Mouse (Mus musculus) ES-Bruce4 (cell line): ENCODE results near the gene Ltbp1. TPM values are rescaled to one million over a fixed set of nuclear protein-coding genes. Genes with fewer than 3 reads are reported as not detected.
A peak's percentile ranks its signal among the peaks of the same experiment; 100 is the strongest.

ENCODE experiments used
- H3K27ac ChIP-seq: 2 replicates; pipeline ENCODE4 v1.5.1; 2012; ENCODE audit warnings: low read length, inconsistent platforms; ENCODE audit not compliant: insufficient read depth
- H3K27me3 ChIP-seq: 2 replicates; pipeline ENCODE4 v1.6.1; 2012; ENCODE audit warnings: mild to moderate bottlenecking, low read length, inconsistent platforms; ENCODE audit not compliant: control insufficient read depth, poor library complexity, insufficient read depth, severe bottlenecking
- H3K36me3 ChIP-seq: 2 replicates; pipeline ENCODE4 v1.6.1; 2012; ENCODE audit warnings: inconsistent platforms, mild to moderate bottlenecking, low read length, moderate library complexity; ENCODE audit not compliant: control insufficient read depth, poor library complexity, insufficient read depth, severe bottlenecking
- H3K4me1 ChIP-seq: one replicate; pipeline ENCODE4 v1.8.1; 2011; ENCODE audit warnings: low read length; ENCODE audit not compliant: control insufficient read depth, insufficient read depth
- H3K4me3 ChIP-seq: 2 replicates; pipeline ENCODE4 v1.5.1; 2011; ENCODE audit warnings: low read depth, mild to moderate bottlenecking, low read length
- H3K9ac ChIP-seq: 2 replicates; pipeline ENCODE4 v1.6.1; 2012; ENCODE audit warnings: low read depth, mild to moderate bottlenecking, inconsistent platforms; ENCODE audit not compliant: poor library complexity, severe bottlenecking
- H3K9me3 ChIP-seq: replicated peaks from 2 replicates; pipeline ENCODE4 v1.6.1; 2012; ENCODE audit warnings: mild to moderate bottlenecking, low read length, inconsistent platforms; ENCODE audit not compliant: control insufficient read depth, poor library complexity, insufficient read depth, severe bottlenecking
- CTCF ChIP-seq: IDR thresholded peaks from one replicate; pipeline ENCODE4 v1.8.1; 2011; ENCODE audit warnings: low read depth, low read length
- EP300 ChIP-seq: IDR thresholded peaks from 2 replicates; pipeline ENCODE4 v1.6.1; 2011; ENCODE audit warnings: low read depth, low read length; ENCODE audit not compliant: insufficient read depth
- POLR2A ChIP-seq: IDR thresholded peaks from one replicate; pipeline ENCODE4 v1.8.1; 2011; ENCODE audit warnings: low read length; ENCODE audit not compliant: insufficient read depth
- polyA plus RNA-seq: library from polyadenylated mRNA; stranded (reverse); fragments of >200 nt; gene quantifications from 2 replicates; pipeline ENCODE4 v1.2.4, GENCODE M21; 2011; ENCODE audit warnings: low read depth; ENCODE audit not compliant: missing spikeins, insufficient read depth, insufficient read length

Gene Ltbp1
- polyA plus RNA-seq, 1 experiment, result 9.1 TPM

- no peaks in the 10 kb centered on the region for H3K27me3 ChIP-seq
- no peak overlapping the region for H3K27ac ChIP-seq
- no peaks in the 10 kb centered on the region for H3K36me3 ChIP-seq
- H3K9me3 ChIP-seq, result no peaks in the 10 kb centered on the region
- TF ChIP-seq POLR2A (no peak), EP300 (no peak), CTCF (no peak)
- H3K4me1 ChIP-seq, result no peaks in the 10 kb centered on the region
- H3K9ac ChIP-seq, result no peak overlapping the region
- H3K4me3 ChIP-seq, result no peak overlapping the region
These were observed 366.3 kb downstream of the Ltbp1 start for GRCm38 (mm10) chr17:75371650-75372049.

- no peak overlapping the region for H3K27ac ChIP-seq
- H3K27me3 ChIP-seq, result no peaks in the 10 kb centered on the region
- no peaks in the 10 kb centered on the region for H3K36me3 ChIP-seq
- H3K9ac ChIP-seq, result no peak overlapping the region
- peak; percentile 73 for TF ChIP-seq CTCF
- TF ChIP-seq POLR2A, result no peak
- TF ChIP-seq EP300, result no peak
- H3K4me3 ChIP-seq, result no peak overlapping the region
- no peaks in the 10 kb centered on the region for H3K9me3 ChIP-seq
- no peaks in the 10 kb centered on the region for H3K4me1 ChIP-seq
These were observed 367.0 kb downstream of the Ltbp1 start for GRCm38 (mm10) chr17:75372371-75372770.

- Histone ChIP-seq H3K9me3 (no peaks in the 10 kb centered on the region), H3K4me1 (no peaks in the 10 kb centered on the region), H3K27ac (no peak overlapping the region), H3K27me3 (no peaks in the 10 kb centered on the region), H3K9ac (no peak overlapping the region), H3K36me3 (no peaks in the 10 kb centered on the region), H3K4me3 (no peak overlapping the region)
- no peak for TF ChIP-seq POLR2A
These were observed 369.1 kb downstream of the Ltbp1 start for GRCm38 (mm10) chr17:75374287-75375024.

GRCm38 (mm10) chr17:75378256-75378871 is 373.0 kb downstream of the Ltbp1 start:
- H3K36me3 ChIP-seq, result no peaks in the 10 kb centered on the region
- TF ChIP-seq CTCF, result no peak
- no peak for TF ChIP-seq POLR2A
- no peak for TF ChIP-seq EP300

GRCm38 (mm10) chr17:75380167-75380566 is 374.8 kb downstream of the Ltbp1 start:
- Histone ChIP-seq H3K27ac (no peak overlapping the region), H3K4me1 (no peaks in the 10 kb centered on the region), H3K4me3 (no peak overlapping the region), H3K9me3 (no peaks in the 10 kb centered on the region), H3K36me3 (no peaks in the 10 kb centered on the region), H3K27me3 (no peaks in the 10 kb centered on the region), H3K9ac (no peak overlapping the region)
- TF ChIP-seq POLR2A (no peak), EP300 (no peak), CTCF (no peak)

More at GRCm38 (mm10) chr17:75378256-75378871, 373.0 kb downstream of the Ltbp1 start:
- Histone ChIP-seq H3K9ac (no peak overlapping the region), H3K27ac (no peak overlapping the region), H3K27me3 (no peaks in the 10 kb centered on the region), H3K4me1 (no peaks in the 10 kb centered on the region), H3K4me3 (no peak overlapping the region), H3K9me3 (no peaks in the 10 kb centered on the region)

GRCm38 (mm10) chr17:75388402-75388801 is 383.0 kb downstream of the Ltbp1 start:
- Histone ChIP-seq H3K4me3 (no peak overlapping the region), H3K27me3 (no peaks in the 10 kb centered on the region), H3K9ac (no peak overlapping the region), H3K4me1 (no peaks in the 10 kb centered on the region), H3K27ac (no peak overlapping the region), H3K9me3 (no peaks in the 10 kb centered on the region), H3K36me3 (no peaks in the 10 kb centered on the region)
- TF ChIP-seq EP300 (no peak), CTCF (no peak), POLR2A (no peak)
